8 mouse cellular contexts compared by ENCODE assay signal in the genomic region with DNA sequence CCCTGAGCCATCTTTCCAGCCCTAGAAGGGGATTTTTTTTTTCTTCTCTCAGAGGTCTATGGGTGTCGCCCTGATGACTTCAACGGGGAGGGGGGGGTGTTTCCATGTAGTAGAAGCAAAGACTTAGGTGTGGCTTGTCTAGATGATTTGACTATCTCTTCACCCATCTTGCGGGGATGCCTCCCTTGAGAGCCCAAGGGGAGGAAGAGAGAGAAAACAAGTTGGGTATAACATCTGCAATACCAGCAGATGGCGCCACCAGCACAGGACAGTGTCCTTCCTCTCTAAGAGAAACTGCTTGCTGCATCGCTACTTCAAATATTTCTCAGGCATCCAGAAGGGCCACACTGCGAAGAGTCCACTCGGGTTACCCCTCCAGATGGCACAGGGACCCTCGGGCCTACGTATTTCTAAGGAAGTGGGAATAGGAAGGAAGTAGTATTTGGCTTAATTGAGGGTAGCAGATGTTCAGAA. TPM values are rescaled to one million over a fixed set of nuclear protein-coding genes. Genes with fewer than 3 reads are reported as not detected.
DNase-seq lines count a peak whose midpoint lies in the region; ATAC-seq and TF ChIP-seq lines count a peak whose summit lies in the region.

No protein-coding gene starts in this region.

- H3K27me3 ChIP-seq in cerebellum, adult 2 months (ENCODE audit: control insufficient read depth, insufficient read depth, low read length), result no peaks in the 10 kb centered on the region

- 2% methylated on average over 9 of the region's 9 CpGs for WGBS in cerebellum, adult 2 months

- TF ChIP-seq CTCF in cerebellum, adult 2 months (IDR thresholded peaks at IDR 0.05; ENCODE audit: borderline replicate concordance, insufficient read depth, low read depth, low read length), result peak; percentile 94

- H3K4me1 ChIP-seq in cerebellum, adult 2 months (ENCODE audit: control insufficient read depth, insufficient read depth, low read length), result no peaks in the 10 kb centered on the region; the same call in 1 of the 2 replicates

- TF ChIP-seq POLR2A in cerebellum, adult 2 months (IDR thresholded peaks at IDR 0.05; ENCODE audit: borderline replicate concordance, insufficient read depth, low read length), result no peak

- no peak overlapping the region for H3K4me3 ChIP-seq in cerebellum, adult 2 months (replicated peaks; ENCODE audit: insufficient read depth, low read depth, low read length)

- DNase-seq in Muller cell, postnatal 12 days (ENCODE audit: inconsistent ontology term), result peak; percentile 77
- peak; percentile 64 to 78 for DNase-seq in cerebellum, adult 2 months
- peak; percentile 86 for DNase-seq in forelimb bud, embryonic 11.5 days (ENCODE audit: low read depth, low spot score)
- peak; percentile 75 to 81 for DNase-seq in layer of hippocampus, postnatal 14 days (ENCODE audit: low spot score in 2 of 2)
- peak; percentile 93 for DNase-seq in lung, postnatal 10 days
- peak; percentile 58 for DNase-seq in retina, adult 2 months (ENCODE audit: low read depth, low spot score)
- DNase-seq in thymus, postnatal 25 days, result peak; percentile 88

- peak; percentile 69 to 87 for ATAC-seq in hematopoietic stem cell, adult 5-6 weeks (replicated peaks in 1 of 2; ENCODE audit: insufficient read depth in 1 of 2, low FRiP score in 2 of 2, low TSS enrichment in 1 of 2, low read depth in 1 of 2, poor library complexity in 2 of 2, severe bottlenecking in 2 of 2)

- no peak overlapping the region for H3K27ac ChIP-seq in cerebellum, adult 2 months (ENCODE audit: insufficient read depth, low read length)

RNA-seq across cellular contexts. Expression of gene Smbd1, which starts 2.6 kb away (rescaled TPM):
- polyA plus RNA-seq in cerebellum, adult 2 months (2012; rRNA removed), result not detected in 2 replicates
- total RNA-seq in hematopoietic stem cell, adult 5-6 weeks (2017), result not detected in 2 replicates
- total RNA-seq in layer of hippocampus, postnatal 14 days (2021), result not detected

RNA-seq across cellular contexts. Expression of gene Muc20, which starts 15.7 kb away (rescaled TPM):
- not detected in 2 replicates for polyA plus RNA-seq in cerebellum, adult 2 months (2012; rRNA removed)
- not detected in 2 replicates for total RNA-seq in hematopoietic stem cell, adult 5-6 weeks (2017)
- total RNA-seq in layer of hippocampus, postnatal 14 days (2021), result not detected
